Mouse (Mus musculus): ENCODE results near the gene 5730409E04Rik. TPM values are rescaled to one million over a fixed set of nuclear protein-coding genes. Genes with fewer than 3 reads are reported as not detected.

5730409E04Rik gene
- total RNA-seq, 2 experiments from 2014 or later = 18.8 to 20.1 TPM

DNA sequence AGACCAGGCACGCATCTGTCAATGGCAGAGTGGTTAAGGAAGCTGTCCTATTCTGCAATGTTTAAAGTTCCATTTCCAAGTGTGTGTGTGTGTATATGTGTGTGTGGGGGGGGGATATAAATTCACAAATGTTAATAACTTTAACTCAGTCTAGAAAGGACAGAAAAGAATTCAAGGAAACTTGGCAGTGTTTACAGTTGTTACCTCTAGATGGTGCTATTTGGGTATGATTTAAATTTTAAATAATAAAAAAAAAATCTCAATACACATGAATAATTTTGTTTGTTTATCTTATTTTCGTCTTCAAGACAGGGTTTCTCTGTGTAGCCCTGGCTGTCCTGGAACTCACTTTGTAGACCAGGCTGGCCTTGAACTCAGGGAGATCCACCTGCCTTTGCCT, 22.3 kb downstream of the 5730409E04Rik start:
- intact Hi-C loops (cut with DNase I) = loop anchor here (2.0 kb wide), 1 partner anchor 109 kb away; no protein-coding TSS in a partner anchor
- no peak for DNase-seq

DNA sequence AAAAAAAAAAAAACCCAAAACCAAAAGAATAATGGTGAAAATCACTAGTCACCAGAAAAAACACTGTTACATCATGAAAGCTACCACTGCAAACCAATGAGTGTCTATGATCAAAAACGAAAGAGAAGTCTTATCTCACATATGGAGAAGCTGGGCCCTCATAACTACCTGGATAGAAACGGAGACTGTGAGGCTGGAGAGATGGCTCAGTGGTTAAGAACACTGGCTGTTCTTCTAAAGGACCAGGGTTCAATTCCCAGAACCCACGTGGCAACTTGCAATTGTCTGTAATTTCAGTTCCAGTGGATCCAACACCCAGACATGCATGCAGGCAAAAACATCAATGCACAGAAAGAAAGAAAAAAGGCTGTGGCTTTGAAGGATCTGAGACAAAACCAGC, 23.1 kb downstream of the 5730409E04Rik start:
- intact Hi-C loops (cut with DNase I) = no loop called here
- no peak for DNase-seq

DNA sequence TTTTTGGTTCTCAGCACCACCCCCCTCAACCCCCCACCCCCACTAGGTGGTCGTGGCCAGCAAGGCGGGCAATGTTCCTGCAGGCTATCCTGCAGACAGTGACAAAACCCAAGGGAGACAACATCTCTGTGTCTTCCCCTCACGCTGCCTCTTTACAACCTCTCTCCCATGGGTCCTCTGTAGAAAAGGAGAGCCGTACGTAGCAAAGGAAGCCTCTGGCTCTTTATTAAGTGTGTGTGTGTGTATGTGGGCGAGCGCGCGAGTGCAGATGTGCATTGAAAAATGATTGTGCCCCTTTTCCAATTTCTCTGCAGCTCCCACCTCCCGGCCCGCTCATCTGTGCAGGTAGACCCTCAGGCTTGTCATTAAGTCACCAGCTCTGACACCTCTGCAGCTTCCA, 26.7 kb downstream of the 5730409E04Rik start:
- intact Hi-C loops (cut with DNase I) = no loop called here
- DNase-seq = no peak

DNA sequence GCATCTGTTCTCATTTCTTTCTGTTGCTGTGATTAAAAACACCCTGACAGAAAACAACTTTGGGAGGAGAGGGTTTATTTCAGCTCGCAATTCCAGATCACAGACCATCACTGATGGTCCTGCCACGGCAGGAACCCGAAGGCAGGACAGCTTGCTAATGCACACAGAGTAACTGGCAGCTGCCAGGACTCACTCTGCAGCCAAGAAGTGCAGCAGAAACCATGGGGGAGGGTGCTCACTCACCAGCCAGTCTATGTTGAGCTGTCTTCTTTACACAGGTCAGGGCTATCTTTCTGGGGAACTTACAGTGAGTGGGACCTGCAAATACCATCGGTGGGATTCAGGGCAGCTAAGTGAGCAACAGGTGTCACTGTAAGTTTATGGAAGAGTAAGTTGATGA, 27.8 kb downstream of the 5730409E04Rik start:
- intact Hi-C loops (cut with DNase I) = no loop called here
- DNase-seq = no peak

DNA sequence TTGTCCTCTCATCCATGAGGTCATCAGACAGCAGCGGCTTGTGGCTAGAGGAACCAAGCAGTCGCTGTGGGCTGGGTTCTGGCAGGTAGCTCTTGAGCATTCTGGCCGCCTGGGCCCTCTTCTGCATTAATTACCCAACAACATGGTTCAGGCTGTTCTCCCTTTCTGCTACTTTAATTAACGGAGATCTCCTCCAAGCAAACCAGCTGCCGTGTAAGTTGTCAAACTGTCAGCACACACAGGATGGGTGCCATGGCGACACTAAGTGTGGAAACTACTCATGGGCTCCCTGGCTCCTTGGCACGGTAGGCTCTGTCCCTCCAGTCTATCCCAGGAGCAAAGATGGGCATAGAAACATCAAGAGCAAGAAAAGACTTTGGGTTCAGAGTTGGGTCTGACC, 29.7 kb downstream of the 5730409E04Rik start:
- DNase-seq = no peak
- intact Hi-C loops (cut with DNase I) = no loop called here

DNA sequence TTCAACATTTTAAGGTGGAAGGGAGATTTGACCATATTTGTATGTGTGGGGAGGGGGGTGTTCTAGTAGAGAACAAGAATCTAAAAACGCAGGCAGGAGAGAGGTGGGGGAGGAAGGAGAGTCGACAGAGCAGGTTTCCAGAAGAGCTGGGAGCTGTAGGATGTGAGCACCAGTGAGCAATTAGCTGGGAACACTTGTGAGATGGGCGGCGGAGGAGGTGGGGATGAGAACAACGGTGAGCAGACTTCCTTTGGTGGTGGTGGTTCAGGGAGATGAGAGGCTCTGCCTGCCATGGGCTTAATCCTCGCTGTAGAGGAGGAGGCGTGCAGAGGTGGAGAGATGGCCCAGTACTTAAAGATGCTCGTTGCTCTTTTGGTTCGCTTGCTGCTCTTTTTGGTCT, 32.3 kb downstream of the 5730409E04Rik start:
- intact Hi-C loops (cut with DNase I) = no loop called here
- no peak for DNase-seq

DNA sequence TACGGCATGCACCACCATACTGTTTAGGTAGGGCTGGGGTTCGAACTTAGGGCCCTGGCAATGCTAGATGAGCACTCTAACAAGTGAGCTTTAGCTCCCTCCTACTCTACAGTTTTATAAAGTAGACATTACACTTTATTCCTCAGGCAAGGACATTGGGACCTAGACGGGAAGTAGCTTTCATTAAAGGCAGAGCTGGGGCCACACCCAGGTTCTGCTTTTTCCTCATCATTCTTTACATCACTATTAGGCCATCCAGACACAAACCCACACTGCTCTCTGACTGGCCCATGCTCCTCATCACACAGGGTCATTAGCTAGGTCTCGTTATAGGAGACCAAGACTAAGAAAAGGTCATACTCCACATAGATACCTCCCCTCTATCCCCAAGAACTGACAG, 34.2 kb downstream of the 5730409E04Rik start:
- intact Hi-C loops (cut with DNase I) = no loop called here
- no peak for DNase-seq

DNA sequence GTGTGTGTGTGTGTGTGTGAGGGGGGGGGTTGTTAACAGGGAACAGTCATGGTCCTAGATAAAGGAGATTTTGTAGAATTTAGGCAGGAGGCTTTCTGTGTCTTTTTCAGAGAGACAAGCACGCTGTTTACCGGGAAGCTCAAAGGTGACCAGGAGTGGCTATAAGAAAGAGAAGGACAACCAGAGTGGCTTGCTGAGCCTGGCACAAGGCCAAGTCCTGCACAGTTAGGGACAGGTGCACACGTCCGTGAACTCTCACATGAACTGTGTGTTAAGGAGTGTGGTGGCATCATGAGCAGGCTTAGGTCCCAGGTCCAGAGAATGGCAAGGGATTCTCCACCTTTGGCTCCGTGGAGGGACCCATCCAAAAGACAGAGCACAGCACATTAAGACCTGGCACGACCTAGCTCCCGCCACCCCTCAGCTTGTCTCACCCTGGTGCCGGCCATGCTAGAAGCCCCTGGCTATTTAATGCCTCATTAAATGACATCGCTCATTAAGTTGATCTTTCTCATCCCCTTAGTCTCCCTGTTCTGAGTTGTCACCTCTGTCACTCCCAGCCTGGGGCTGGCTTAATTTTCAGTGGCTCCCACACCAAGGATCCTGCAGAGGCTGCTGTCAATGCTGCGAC, 34.8 kb downstream of the 5730409E04Rik start:
- DNase-seq = no peak
- intact Hi-C loops (cut with DNase I) = no loop called here

DNA sequence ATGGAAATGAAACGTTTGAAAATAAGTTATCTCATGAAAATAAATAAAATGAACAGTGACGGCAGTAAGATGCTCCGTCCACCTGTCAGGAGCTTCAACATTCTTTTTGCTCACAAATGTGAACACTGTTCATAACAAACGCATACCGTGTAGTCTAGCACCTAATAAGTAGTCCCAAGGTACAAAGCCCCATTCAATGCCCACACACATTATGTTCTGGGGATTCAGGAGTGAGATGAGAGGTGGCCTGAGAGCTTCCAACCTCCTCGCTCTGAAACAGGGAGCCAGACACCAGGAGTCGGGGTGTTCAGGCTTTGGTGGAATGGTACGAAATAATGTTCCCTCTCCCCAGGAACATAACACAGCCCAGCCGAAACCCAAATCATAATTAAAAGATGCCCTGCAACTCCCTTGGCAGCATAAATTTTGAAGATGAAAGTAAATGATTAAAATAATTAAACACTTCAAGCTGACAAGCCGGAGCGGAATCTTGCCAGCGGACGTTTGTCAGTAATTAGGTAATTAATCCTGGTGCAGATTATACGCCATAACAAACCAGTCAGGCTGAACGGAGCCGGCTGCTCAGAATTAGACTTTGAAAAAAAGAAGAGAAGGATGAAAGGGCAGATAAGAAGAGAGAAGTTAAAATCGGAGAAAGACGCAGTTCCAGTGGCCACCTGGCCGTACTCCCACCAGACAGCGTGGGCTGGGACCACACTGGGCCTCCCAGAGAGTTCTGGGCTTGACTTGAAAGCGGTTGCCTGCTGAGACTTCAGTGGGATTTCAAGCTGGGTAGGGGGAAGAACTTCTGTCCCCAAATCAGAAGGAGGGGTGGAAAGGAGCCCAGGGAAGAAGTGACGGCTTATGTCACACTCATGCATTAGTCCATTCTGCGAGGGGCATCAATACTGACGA, 38.6 kb downstream of the 5730409E04Rik start:
- intact Hi-C loops (cut with DNase I) = no loop called here
- no peak for DNase-seq

DNA sequence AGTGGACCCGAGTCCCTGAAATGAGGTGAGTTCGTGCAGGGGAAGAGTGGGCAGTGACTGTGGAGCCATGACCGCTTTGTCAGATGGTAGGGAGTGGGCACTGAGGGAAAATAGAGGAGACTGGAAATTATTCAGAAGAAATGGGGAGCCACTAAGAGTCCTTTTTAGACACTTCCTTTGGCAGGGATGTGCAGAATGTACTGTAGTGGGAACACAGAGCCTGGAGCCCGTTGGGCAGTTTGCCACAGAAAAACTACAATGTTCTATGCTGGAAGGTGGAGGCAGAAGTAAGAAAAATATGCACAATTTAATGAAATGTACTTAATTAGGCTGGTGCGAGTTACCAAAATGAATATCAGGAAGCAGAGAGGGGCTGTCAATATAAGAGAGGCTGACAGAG, 43.5 kb downstream of the 5730409E04Rik start:
- intact Hi-C loops (cut with DNase I) = no loop called here
- DNase-seq = no peak

DNA sequence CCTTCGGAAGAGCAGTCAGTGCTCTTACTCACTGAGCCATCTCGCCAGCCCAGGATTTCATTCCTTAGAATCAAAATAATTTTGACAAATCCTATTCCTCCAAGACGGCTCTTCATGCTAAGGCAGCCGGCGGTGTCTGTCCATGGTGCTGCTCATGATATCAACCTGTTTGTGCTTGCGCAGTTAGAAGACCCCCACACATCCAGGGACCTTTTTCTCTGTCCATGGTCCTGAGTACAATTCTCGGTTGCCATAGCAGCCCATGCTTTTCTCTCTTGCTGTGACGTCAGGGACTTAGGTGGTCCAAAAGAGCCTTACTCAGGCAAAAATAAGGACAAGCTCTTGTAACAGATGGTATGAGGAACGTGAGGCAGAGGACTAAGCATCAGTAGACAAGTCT, 45.7 kb downstream of the 5730409E04Rik start:
- DNase-seq = no peak
- intact Hi-C loops (cut with DNase I) = no loop called here

DNA sequence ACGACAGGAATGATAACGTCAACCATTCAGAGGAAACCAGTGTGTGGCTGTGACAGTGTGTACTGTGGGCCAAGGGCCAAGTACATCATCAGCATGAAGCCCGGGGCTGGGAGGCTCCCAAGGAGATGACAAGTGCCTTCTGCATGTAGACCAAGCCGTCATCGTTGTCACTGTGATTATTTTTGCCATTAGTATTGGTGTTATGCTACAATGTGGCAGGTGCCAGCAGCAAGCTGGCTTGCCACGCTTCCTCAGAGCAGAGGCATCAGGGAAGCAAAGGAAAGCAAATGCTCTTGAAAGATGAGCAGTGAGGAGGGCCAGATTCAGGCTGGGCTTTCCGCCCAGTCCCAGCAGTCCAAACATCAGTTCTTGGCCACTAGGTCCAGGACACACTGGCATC, 51.6 kb downstream of the 5730409E04Rik start:
- no peak for DNase-seq
- intact Hi-C loops (cut with DNase I) = no loop called here

Small RNAs within 50 kb of the gene (microRNA-seq; reads per million reads assigned to microRNA genes)
- gene Mir7119 = 0 reads per million in 2 experiments

Other genes starting within 250 kb of the 5730409E04Rik start
- gene Ago3, start 180.3 kb upstream of the 5730409E04Rik start, total RNA-seq (2021) = 1 to 10 TPM; 7.9 to 8.0 TPM
- gene Ago1, start 141.2 kb upstream of the 5730409E04Rik start, total RNA-seq (2021) = 1 to 10 TPM; 5.4 to 5.5 TPM
- gene Ago4, start 76.3 kb upstream of the 5730409E04Rik start, total RNA-seq (2021) = 1 to 10 TPM; 3.9 to 5.0 TPM
- gene Clspn, start 52.9 kb upstream of the 5730409E04Rik start, total RNA-seq (2021) = under 1 TPM; 0.54 to 0.62 TPM
- 10 to 100 TPM; 77.9 to 88.6 TPM for gene Psmb2, start 67.8 kb downstream of the 5730409E04Rik start, total RNA-seq (2021)
- not detected for gene Tfap2e, start 126.4 kb downstream of the 5730409E04Rik start, total RNA-seq (2021)
- gene Ncdn, start 143.6 kb downstream of the 5730409E04Rik start, total RNA-seq (2021) = 1 to 10 TPM; 7.6 to 9.9 TPM
- 10 to 100 TPM; 23.5 TPM for gene AU040320, start 143.7 kb downstream of the 5730409E04Rik start, total RNA-seq (2021)